Mouse (Mus musculus) megakaryocyte-erythroid progenitor cell, adult 5 weeks (primary cell): ENCODE data around the gene Kbtbd13. TPM values are rescaled to one million over a fixed set of nuclear protein-coding genes. Genes with fewer than 3 reads are reported as not detected.

Source experiments
- polyA plus RNA-seq: library from polyadenylated mRNA; stranded (reverse); fragments of >175 nt; gene quantifications from 2 replicates; pipeline ENCODE4 v1.2.3, GENCODE M21; 2012

The Kbtbd13 gene
- polyA plus RNA-seq: 0.02 and 0.04 TPM in 2 replicates

GRCm38 (mm10) chr9:65391613-65391964, at the start of gene Kbtbd13:
Kbtbd13 (minus strand) TSS chr9:65391652.

GRCm38 (mm10) chr9:65435671-65436301, 44.3 kb upstream of the Kbtbd13 start, which contains the start of gene Mtfmt:
Mtfmt (plus strand) TSS chr9:65435782.

GRCm38 (mm10) chr9:65422760-65423501, 31.5 kb upstream of the Kbtbd13 start, which contains the start of gene Slc51b:
Slc51b (minus strand) TSS chr9:65422955.

GRCm38 (mm10) chr9:65398279-65398678, 6.8 kb upstream of the Kbtbd13 start, which contains the start of gene Rasl12:
Rasl12 (plus strand) TSS chr9:65398506.

GRCm38 (mm10) chr9:65360641-65361448, 30.6 kb downstream of the Kbtbd13 start, which contains the start of gene Ubap1l:
Ubap1l (plus strand) TSS chr9:65361041.

GRCm38 (mm10) chr9:65345854-65346475, 45.5 kb downstream of the Kbtbd13 start, which contains the start of gene Pdcd7:
Pdcd7 (plus strand) TSS chr9:65346104.

Other genes starting within 250 kb of the Kbtbd13 start
- 5.2 and 6.4 TPM in 2 replicates for gene Parp16, start 196.3 kb downstream of the Kbtbd13 start, polyA plus RNA-seq
- gene Cilp, start 126.5 kb downstream of the Kbtbd13 start, polyA plus RNA-seq: not detected in 2 replicates
- gene Clpx, start 97.4 kb downstream of the Kbtbd13 start, polyA plus RNA-seq: 8.5 and 10.5 TPM in 2 replicates
- 34.2 and 42.0 TPM in 2 replicates for gene Pdcd7, start 45.5 kb downstream of the Kbtbd13 start, polyA plus RNA-seq
- gene Ubap1l, start 30.6 kb downstream of the Kbtbd13 start, polyA plus RNA-seq: 0.62 and 0.90 TPM in 2 replicates
- gene Rasl12, start 6.9 kb upstream of the Kbtbd13 start, polyA plus RNA-seq: 0.13 and 0.40 TPM in 2 replicates
- gene Slc51b, start 31.3 kb upstream of the Kbtbd13 start, polyA plus RNA-seq: not detected in 2 replicates
- 13.2 and 13.7 TPM in 2 replicates for gene Mtfmt, start 44.1 kb upstream of the Kbtbd13 start, polyA plus RNA-seq
- gene Spg21, start 69.3 kb upstream of the Kbtbd13 start, polyA plus RNA-seq: 34.1 and 45.9 TPM in 2 replicates
- not detected in 2 replicates for gene Ankdd1a, start 128.5 kb upstream of the Kbtbd13 start, polyA plus RNA-seq
- gene Plekho2, start 188.4 kb upstream of the Kbtbd13 start, polyA plus RNA-seq: 65.7 and 78.4 TPM in 2 replicates
- 5.4 and 7.8 TPM in 2 replicates for gene Pif1, start 195.5 kb upstream of the Kbtbd13 start, polyA plus RNA-seq
- gene Rbpms2, start 238.0 kb upstream of the Kbtbd13 start, polyA plus RNA-seq: 10.2 and 16.2 TPM in 2 replicates